Mouse (Mus musculus) frontal cortex, adult 2 months (tissue): Measurements from ENCODE around the gene Eif4e2. TPM values are rescaled to one million over a fixed set of nuclear protein-coding genes. Genes with fewer than 3 reads are reported as not detected.

ENCODE experiments used
- DNase-seq, 2 experiments: peaks; one replicate each; pipeline ENCODE4 v3.0.0; 2022; ENCODE audit warnings: low spot score in 1 of 2; ENCODE audit errors: extremely low spot score in 1 of 2
- polyA plus RNA-seq: library from polyadenylated mRNA; depleted of rRNA; stranded (reverse); fragments of >200 nt; gene quantifications from 2 replicates; pipeline ENCODE4 v1.2.3, GENCODE M21; 2012; rRNA removed

The Eif4e2 gene
- 56.6 and 59.9 TPM in 2 replicates for polyA plus RNA-seq

DNA sequence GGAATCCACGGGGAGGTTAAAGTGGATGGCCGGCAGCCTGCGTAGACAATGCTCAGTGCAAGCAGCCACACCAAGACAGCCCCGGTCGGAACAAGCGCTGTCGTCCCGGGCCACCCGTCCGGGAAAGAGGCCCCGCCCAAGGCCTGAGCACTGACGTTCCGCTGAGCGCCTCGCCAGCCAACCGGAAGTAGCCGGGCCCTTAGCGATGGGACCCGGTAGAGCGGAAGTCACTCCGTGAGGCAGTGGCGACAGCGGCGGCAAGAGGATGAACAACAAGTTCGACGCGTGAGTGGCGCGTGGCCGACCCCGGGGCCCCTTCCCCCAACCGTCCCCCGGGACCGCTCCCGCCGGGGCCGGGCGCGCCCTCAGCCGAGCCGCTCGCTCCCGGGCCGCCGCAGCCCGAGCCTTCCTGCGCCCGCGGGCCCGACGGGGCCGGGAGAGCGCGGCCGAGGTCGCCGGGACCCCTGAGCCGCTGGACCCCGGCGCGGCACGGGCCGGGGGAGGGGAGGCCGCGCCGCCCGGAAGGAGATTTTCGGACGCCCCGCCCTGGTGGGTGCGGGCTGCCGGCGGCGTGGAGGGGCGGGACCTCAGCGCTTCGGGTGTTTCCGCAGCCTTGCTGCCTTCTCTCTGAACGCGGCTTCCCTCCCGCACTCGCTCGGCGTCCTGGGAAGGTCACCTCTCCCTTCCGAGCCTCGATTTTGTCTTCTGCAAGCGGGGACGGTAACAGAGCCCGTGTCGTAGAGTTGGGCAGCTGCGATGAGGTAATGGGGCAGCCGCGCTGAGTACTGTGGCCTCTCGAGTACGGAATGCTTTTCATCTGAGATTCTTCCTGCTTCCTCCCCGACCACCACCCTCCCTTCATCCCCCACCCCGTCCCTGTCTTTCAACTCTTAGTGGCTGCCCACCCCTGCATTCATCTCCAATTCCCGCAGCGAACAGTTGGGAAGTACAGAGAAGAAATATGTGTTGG is at the start of gene Eif4e2:
Gene Eif4e2 (plus strand): TSS at position 180 of the 970 bp plus-strand sequence.
- DNase-seq: peak; percentile 79 to 94

GRCm38 (mm10) chr1:87164164-87164795 is 49.4 kb upstream of the Eif4e2 start:
- no peak for DNase-seq

DNA sequence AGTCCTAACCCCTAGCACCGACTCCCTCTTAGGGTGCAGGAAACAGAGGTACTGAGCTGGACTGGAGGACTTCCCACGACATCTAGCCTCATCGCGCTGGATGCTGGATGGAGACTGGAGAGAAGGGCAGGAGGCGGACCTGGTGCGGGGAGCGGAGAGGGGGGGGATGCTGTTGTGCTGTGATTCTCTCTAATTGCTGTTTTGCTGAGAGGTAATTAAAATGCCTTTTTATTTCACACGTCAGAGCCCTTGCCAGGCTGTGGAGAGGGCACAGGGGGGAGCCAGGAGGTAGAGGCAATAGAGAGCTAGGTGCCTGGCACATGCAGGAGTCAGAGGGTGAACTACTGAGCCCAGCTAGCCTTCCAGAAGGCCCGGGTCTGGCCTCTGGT is 48.9 kb upstream of the Eif4e2 start:
- DNase-seq: no peak

DNA sequence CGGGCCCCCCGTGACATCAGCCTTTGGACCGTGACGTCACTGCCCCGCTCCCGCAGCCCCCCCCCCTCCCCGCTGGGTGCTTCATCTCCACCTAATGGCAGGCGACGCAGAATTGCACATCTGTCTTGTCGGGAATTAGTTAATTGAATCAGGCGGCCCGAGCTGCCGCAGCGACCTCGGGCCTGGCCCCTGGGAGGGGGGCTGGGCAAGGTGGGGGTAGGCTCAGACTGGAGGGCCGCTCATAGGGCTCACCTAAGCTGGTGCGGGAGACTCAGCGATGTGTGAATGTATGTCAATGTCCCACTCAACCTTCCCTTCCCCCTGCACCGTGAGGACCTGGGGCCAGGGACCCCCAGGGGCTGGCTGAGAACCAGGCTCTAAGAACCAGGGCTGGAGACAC is 43.3 kb upstream of the Eif4e2 start:
- no peak for DNase-seq

- DNase-seq: no peak
Observed at GRCm38 (mm10) chr1:87171312-87171711, 42.4 kb upstream of the Eif4e2 start.

- no peak for DNase-seq
Observed at GRCm38 (mm10) chr1:87172316-87172715, 41.4 kb upstream of the Eif4e2 start.

DNA sequence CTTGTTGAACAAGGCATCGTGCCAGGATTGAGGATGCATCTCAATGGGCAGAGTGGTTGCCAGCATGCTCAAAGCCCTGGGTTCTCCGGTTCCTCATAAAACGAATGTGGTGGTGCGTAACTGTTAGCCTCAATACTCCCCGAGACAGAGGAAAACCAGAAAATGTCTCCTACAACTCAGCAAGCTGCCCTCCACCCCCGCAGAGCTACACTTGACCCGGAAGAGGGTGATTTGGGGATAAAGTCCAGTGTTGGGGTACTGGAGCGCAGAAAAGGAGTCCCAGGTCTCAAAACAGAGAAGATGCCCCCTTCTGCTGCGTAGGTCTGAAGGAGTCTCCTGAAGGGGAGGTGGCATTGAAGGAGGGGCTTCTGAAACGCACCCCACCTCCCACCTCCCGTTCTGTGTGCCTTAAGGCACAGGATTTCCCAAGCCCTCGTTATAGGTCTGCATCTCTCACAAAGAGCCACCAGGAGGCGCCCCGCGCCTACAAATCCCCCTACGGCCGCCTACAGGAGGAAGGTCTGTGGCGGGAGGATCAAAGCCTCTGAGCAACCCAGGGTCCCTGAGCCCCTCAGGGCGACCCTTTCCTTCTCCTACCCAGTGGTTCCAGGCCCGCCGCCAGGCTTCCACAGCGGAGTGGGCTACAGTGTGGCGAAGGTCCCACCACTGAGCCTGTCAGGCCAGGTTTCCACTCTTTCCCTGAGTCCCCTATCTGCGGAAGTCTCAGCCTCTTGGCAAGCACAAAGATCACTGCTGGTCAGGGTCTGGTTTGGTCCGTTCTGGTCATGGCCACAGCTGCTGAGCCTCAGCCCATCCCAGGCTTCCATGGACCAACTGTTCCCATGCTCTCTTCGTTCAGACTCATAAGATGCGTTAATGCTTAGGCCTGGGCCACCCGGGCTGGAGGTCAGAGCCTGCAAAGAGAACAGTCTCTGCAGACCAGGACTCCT is 39.4 kb upstream of the Eif4e2 start:
- DNase-seq: peak in 1 of 2 experiments; percentile 70

DNA sequence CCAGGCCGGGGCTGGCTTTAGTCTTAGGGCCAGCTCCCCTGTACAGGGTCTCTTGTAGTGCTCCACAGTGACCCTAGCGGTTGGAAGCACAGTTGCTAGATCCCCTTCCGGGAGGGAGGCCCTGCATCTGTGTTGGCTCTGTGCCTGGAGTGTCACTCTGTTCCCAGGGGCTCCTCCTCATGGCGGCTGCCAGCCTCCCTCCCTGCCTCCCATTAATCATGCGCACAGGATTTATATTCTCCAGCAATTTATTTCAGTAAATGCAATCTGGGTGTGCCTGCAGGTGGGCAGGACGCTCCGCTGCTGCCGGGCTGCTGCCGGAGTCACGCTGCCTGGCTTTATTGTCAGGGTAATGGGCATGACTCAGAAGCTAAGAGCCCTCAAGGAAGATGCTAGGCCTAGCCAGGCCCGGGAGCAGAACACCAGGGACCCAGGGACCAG is 37.8 kb upstream of the Eif4e2 start:
- DNase-seq: peak; percentile 34 to 66

DNA sequence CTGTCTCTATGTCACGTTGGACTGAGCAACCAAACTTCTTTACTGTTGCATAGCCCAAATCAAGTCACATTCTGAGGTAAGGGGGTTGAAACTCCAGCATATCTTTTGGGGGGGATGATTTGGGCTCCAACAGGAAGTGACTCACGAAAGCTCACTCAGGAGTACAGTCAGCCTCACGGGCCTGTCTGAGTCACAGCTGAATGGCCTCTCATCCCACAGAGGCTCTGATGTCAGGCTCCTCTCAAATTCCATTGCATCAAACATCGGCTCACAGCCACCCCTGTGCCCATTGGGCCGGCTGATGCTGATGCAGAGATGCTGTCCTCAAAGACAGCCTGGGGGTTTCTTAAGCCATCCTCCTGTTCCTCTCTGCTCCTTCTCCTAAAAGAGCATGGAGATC is 32.8 kb upstream of the Eif4e2 start:
- peak in 1 of 2 experiments; percentile 47 for DNase-seq

DNA sequence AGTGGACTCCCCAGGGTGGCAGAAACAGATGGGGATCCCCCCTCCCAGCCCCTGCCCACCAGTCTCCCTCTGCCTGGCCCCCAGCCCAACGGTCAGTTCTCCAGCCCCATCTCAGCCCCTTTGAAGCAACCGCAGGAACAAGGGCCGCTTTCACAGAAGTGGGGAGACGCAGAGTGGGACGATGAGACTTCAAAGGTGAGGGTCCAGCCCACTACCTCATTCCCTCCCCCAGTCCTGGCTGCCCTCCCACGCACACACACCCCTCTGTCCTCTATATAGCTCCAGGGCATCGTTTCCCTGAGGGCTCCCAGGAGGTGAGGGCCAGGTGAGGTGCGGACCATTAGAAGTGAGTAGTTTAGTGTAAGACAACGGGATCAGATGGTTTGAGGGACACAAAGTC is 30.7 kb upstream of the Eif4e2 start, which contains the start of gene Prss56:
Gene Prss56 (plus strand): TSS at position 301 of the 400 bp plus-strand sequence.
- DNase-seq: no peak

DNA sequence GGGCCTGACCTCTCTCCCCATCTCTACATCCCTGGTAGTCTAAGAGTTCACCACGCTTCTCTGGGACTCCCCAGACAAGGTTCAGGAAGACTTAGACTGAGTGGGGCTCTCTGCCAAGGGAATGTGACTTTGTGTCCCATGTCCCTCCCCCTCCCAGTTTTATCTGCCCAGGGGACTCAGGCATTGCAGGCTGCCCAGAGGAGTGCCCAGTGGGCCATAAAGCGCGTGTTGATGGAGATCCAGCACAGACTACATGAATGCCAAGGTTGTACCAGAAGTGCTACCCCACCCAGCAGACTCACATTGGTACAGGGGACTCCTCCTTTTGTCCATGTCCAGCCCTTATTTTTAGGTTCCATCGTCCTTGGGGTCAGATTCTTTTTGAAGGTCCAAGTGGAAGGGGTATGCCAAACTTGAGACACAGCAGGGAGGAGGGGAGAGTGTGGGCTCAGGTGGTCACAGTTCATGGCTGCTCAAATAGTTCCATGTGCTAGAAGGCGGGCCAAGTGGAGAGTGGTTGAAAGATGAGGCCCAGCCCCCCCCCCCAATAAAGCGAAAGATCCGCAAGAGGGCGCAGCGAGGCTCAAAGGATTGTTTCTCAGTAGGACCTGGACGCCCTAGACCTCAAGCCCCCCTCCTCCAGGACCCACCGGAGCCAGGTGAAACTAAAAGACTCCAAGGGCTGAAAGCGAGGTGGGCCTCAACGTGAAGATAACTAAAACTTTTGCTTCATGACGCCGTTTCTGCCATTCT is 29.5 kb upstream of the Eif4e2 start:
- DNase-seq: no peak

GRCm38 (mm10) chr1:87184751-87185139 is 29.0 kb upstream of the Eif4e2 start:
- DNase-seq: peak in 1 of 2 experiments; percentile 84

DNA sequence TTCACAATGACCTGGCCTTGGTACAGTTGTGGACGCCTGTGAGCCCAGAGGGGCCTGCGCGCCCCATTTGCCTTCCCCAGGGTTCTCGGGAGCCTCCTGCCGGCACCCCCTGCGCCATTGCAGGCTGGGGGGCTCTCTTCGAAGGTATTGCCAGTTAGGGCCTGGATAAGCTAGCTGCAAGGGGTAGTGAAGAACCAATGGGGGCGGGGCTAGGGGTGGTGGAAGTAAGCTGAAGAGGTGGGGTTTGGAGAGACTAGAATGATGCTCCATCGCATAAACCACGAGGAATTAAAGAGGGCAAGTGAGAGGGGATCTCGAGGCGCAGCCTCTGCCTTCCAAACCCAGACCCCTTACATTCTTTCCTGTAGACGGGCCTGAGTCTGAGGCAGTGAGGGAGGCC is 28.2 kb upstream of the Eif4e2 start:
- no peak for DNase-seq

- DNase-seq: no peak
Observed at GRCm38 (mm10) chr1:87186261-87187036, 27.3 kb upstream of the Eif4e2 start.

DNA sequence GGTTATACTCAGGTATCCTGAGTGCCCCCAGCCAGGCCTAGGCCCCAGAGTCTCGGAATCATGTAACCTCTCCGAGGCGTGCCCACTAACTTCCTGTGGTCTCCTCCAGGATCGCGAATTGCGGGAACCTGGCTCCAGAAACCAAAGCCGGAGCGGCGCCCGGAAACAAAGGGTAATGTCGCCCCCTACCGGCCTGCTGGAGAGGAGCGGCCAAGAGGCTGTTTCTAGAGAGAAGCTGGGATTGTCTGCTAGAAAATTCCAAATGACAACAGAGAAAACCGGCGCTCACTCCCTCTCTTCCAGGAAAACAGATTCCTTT is 26.7 kb upstream of the Eif4e2 start:
- peak; percentile 27 to 83 for DNase-seq

- DNase-seq: no peak
Observed at GRCm38 (mm10) chr1:87190429-87190828, 23.3 kb upstream of the Eif4e2 start, which contains the start of gene Chrnd. Gene Chrnd (plus strand): TSS chr1:87190607.

DNA sequence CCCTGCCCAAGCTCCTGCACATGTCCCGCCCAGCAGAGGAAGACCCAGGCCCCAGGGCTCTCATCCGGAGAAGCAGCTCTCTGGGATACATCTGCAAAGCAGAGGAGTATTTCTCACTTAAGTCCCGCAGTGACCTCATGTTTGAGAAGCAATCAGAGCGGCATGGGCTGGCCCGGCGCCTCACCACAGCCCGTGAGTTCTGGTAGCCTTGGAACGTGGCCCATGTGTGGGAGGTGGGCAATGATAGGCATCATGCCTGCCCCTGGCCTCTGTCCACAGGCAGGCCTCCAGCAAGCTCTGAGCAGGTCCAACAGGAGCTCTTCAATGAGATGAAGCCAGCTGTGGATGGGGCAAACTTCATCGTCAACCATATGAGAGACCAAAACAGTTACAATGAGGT is 16.4 kb upstream of the Eif4e2 start:
- no peak for DNase-seq

DNA sequence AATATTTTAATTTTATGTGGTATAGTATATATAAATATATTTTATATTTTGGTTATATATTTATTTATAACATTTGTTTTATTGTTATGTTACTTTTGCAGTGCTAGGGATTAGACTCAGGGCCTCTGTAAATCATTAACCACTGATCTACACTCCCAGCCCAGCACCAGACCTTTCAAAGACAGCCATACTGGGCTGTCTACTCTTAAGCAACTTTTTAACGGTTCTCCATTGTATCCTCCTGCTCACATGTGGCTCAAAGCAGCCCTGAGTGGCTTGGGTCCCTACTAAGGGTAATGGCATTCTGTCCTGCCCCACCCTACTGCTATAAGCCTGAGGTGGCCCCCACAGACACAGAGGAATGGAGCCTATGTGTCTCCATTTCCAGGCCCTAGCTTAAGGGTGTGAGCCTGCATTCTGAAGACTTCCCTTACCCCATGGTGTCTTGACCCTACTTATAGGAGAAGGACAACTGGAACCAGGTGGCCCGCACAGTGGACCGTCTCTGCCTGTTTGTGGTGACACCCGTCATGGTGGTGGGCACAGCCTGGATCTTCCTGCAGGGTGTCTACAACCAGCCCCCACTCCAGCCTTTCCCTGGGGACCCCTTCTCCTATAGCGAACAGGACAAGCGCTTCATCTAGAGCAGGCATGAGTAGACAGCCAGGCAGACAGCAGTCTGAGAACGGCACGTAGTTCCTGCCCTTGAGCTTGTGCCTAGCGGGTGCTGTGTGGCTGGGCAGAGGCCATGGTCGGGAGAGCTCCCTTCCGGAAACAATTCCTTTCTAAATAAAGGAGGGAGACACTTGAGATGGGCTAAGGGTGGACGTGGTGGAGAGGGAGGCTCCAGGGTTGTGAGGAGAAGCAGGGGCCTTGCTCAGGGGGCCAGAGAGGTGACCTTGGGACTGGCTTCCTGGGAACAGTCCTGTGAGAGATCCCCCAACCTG is 15.3 kb upstream of the Eif4e2 start:
- DNase-seq: no peak
